Mouse (Mus musculus): ENCODE measurements around the gene Parl. TPM values are rescaled to one million over a fixed set of nuclear protein-coding genes. Genes with fewer than 3 reads are reported as not detected.

Parl gene
- 96.3 and 105 TPM in 2 replicates for polyA plus RNA-seq (2014; fragmentation: Nextera tagmentation; extraction: Ambion mirVana)

DNA sequence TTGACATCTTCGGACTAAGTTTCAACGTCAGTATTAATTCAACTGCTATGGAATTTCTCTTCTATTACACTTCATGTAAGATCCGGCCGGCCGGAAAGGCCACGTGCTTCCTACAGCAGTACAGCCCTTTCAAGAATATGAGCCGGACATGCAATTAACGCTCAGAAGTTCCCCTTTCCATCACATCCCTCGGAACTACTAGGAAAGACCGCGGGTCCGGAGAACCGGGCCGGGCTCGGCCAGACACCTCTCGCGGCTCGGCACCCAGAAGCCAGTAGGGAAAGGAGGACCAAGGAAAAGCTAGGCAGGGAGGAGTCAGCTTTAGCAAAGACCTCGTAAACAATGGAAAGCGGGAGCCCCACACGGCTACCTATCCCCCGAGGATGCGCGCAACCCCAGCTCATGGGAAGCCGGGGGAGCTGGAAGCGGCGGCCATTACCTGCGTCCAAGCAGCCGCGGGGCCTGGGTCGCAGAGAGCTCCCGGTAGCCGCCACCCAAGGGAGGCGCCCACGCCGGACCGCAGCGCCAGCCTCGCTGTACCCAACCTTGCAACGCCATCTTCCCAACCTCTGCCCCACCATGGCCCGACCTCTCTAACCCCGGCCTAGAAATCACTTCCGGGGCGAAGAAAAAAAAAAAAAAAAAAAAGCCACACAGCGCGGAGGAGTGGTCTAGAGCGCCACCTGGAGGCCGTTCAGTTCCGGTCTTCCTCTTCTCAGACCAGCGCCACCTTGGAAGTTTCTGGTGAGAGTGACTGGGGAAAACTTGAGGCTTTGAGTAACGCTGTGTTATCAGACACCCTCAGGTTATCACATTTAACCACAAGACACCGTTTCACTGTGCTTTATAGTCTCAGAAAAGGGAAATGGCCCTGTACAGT, at the start of gene Parl:
Gene Parl, minus strand, starts transcription at position 618 of the 880 bp plus-strand sequence.
- under 1% methylated on average over 52 of the region's 52 CpGs for WGBS
- no peaks in the 10 kb centered on the region for H3K27me3 ChIP-seq (ENCODE audit: control insufficient read depth, insufficient read depth, low read length)
- H3K27ac ChIP-seq (ENCODE audit: low read depth, low read length): 0 out of 2 replicates have a peak within 1 kb of the TSS, but pooled peaks have one; percentile 29
- ATAC-seq (ENCODE audit: insufficient read depth, low FRiP score, low TSS enrichment): peak; percentile 88
- peaks cover 10% of the 10 kb centered on the region for H3K4me1 ChIP-seq (ENCODE audit: control insufficient read depth, insufficient read depth, low read length)
- no peaks in the 10 kb centered on the region for H3K9me3 ChIP-seq (ENCODE audit: control insufficient read depth, low read length)
- peak; percentile 90 for DNase-seq (ENCODE audit: low spot score)
- peak within 1 kb of the TSS; percentile 89 for H3K9ac ChIP-seq (ENCODE audit: low read length)
- 0 out of 2 replicates have a peak, but pooled peaks cover 2% of the 10 kb centered on the region for H3K36me3 ChIP-seq (ENCODE audit: control insufficient read depth, insufficient read depth, low read length)
- H3K4me3 ChIP-seq (ENCODE audit: low read depth, low read length): peak within 1 kb of the TSS; percentile 91
- H3K4me2 ChIP-seq (ENCODE audit: low read depth): peak within 1 kb of the TSS; percentile 84

DNA sequence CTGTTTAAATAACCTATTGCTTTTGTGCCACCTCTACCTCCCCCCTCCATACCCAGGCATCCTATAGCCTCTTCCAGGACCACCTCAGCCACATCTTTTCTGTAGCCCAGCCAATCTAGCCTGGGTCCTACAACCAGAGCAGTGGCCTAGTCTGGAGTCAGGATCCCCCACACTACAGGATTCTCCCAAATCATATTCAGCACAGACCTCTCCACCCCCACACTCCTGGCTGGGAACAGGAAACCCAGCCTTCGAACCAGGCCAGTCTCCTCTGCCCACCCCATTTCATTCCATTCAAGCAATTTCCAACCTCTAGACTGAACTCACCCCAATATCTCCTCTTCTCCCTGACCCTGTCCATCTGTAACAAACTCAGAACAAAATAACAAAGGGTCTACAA, 43.3 kb upstream of the Parl start:
- Histone ChIP-seq H3K4me3 (ENCODE audit: low read depth, low read length) (no peak overlapping the region), H3K4me2 (ENCODE audit: low read depth) (no peak overlapping the region), H3K27me3 (ENCODE audit: control insufficient read depth, insufficient read depth, low read length) (no peaks in the 10 kb centered on the region), H3K4me1 (ENCODE audit: control insufficient read depth, insufficient read depth, low read length) (no peaks in the 10 kb centered on the region), H3K9ac (ENCODE audit: low read length) (no peak overlapping the region), H3K9me3 (ENCODE audit: control insufficient read depth, low read length) (no peaks in the 10 kb centered on the region), H3K36me3 (ENCODE audit: control insufficient read depth, insufficient read depth, low read length) (peaks cover 2% of the 10 kb centered on the region), H3K27ac (ENCODE audit: low read depth, low read length) (no peak overlapping the region)
- ATAC-seq (ENCODE audit: insufficient read depth, low FRiP score, low TSS enrichment) (no peak), DNase-seq (ENCODE audit: low spot score) (no peak)
- WGBS: 92% methylated on average over 1 of the region's 1 CpGs

DNA sequence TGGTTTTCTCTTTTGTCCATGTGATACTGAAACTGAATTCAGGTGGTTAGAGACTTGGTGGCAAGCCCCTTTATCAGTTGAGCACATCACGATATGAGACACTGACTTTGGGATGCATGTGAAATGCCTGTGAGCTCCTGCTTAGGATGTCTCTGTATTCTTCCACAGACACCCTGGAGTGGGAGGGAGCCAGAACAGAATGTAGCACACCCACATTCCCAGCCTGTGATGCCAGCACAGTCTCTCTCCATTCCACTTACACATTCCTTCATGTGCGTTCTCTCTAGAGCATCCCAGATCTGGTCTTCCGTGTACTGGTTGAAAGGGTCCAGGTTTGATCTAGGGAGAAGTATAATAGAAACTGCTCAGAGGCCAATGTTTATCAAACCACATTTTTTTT, 36.4 kb upstream of the Parl start:
- Histone ChIP-seq H3K4me1 (ENCODE audit: control insufficient read depth, insufficient read depth, low read length) (no peaks in the 10 kb centered on the region), H3K9ac (ENCODE audit: low read length) (no peak overlapping the region), H3K27me3 (ENCODE audit: control insufficient read depth, insufficient read depth, low read length) (no peaks in the 10 kb centered on the region), H3K9me3 (ENCODE audit: control insufficient read depth, low read length) (no peaks in the 10 kb centered on the region), H3K36me3 (ENCODE audit: control insufficient read depth, insufficient read depth, low read length) (peaks cover 2% of the 10 kb centered on the region; the same call in 1 of the 2 replicates), H3K4me2 (ENCODE audit: low read depth) (no peak overlapping the region), H3K27ac (ENCODE audit: low read depth, low read length) (no peak overlapping the region), H3K4me3 (ENCODE audit: low read depth, low read length) (no peak overlapping the region)
- ATAC-seq (ENCODE audit: insufficient read depth, low FRiP score, low TSS enrichment): no peak
- WGBS: 98% methylated on average over 3 of the region's 3 CpGs
- DNase-seq (ENCODE audit: low spot score): no peak

DNA sequence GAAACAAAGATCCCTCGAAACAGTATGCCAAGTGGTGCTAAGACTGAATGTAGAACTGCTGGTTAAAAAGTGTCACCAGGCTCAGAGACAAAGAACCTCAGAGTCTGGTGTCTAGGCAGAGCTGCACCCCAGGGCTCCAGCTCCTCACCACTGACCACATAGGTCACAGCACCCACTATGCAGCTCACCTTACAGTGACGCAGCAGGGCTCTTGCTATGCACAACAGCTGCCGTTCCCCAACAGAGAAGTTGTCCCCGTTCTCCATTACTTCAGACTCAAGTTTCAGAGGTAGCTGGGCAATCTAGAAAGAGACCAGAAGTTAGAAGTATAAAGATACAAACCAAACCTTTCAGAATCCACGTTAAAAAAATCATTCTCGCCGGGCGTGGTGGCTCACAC, 32.7 kb upstream of the Parl start:
- Histone ChIP-seq H3K4me3 (ENCODE audit: low read depth, low read length) (no peak overlapping the region), H3K9ac (ENCODE audit: low read length) (no peak overlapping the region), H3K4me2 (ENCODE audit: low read depth) (no peak overlapping the region), H3K27me3 (ENCODE audit: control insufficient read depth, insufficient read depth, low read length) (no peaks in the 10 kb centered on the region), H3K27ac (ENCODE audit: low read depth, low read length) (no peak overlapping the region), H3K4me1 (ENCODE audit: control insufficient read depth, insufficient read depth, low read length) (no peaks in the 10 kb centered on the region), H3K36me3 (ENCODE audit: control insufficient read depth, insufficient read depth, low read length) (peaks cover 4% of the 10 kb centered on the region), H3K9me3 (ENCODE audit: control insufficient read depth, low read length) (no peaks in the 10 kb centered on the region)
- ATAC-seq (ENCODE audit: insufficient read depth, low FRiP score, low TSS enrichment) (no peak), DNase-seq (ENCODE audit: low spot score) (no peak)
- WGBS: 93% methylated on average over 8 of the region's 8 CpGs

DNA sequence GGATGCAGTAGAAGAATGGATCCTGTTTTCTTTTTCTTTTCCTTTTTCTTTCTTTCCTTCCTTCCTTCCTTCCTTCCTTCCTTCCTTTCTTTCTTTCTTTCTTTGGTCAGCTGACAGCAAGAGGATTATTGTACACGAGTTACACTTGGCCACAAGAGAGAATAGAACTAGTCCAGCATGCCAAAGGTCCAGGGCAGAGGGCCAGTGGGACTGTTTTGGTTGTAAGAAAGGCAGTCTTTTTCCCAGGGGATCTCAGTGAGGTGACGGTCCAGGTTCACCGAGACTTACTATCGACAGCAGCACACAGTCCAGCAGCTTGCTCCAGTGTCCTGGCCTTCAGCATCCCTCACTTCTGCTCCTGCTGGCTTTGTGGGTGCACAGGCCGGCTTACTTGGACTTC, 26.1 kb upstream of the Parl start:
- no peaks in the 10 kb centered on the region for H3K27me3 ChIP-seq (ENCODE audit: control insufficient read depth, insufficient read depth, low read length)
- no peak overlapping the region for H3K4me3 ChIP-seq (ENCODE audit: low read depth, low read length)
- H3K4me2 ChIP-seq (ENCODE audit: low read depth): no peak overlapping the region
- WGBS: 87% methylated on average over 5 of the region's 5 CpGs
- H3K9me3 ChIP-seq (ENCODE audit: control insufficient read depth, low read length): no peaks in the 10 kb centered on the region
- ATAC-seq (ENCODE audit: insufficient read depth, low FRiP score, low TSS enrichment) (no peak), DNase-seq (ENCODE audit: low spot score) (no peak)
- H3K36me3 ChIP-seq (ENCODE audit: control insufficient read depth, insufficient read depth, low read length): peaks cover 2% of the 10 kb centered on the region; the same call in 1 of the 2 replicates
- no peak overlapping the region for H3K27ac ChIP-seq (ENCODE audit: low read depth, low read length)
- H3K9ac ChIP-seq (ENCODE audit: low read length): no peak overlapping the region
- no peaks in the 10 kb centered on the region for H3K4me1 ChIP-seq (ENCODE audit: control insufficient read depth, insufficient read depth, low read length)

- ATAC-seq (ENCODE audit: insufficient read depth, low FRiP score, low TSS enrichment) (no peak), DNase-seq (ENCODE audit: low spot score) (no peak)
- Histone ChIP-seq H3K9me3 (ENCODE audit: control insufficient read depth, low read length) (no peaks in the 10 kb centered on the region), H3K4me2 (ENCODE audit: low read depth) (no peak within 1 kb of the TSS), H3K27ac (ENCODE audit: low read depth, low read length) (no peak within 1 kb of the TSS), H3K4me3 (ENCODE audit: low read depth, low read length) (no peak within 1 kb of the TSS), H3K27me3 (ENCODE audit: control insufficient read depth, insufficient read depth, low read length) (no peaks in the 10 kb centered on the region), H3K4me1 (ENCODE audit: control insufficient read depth, insufficient read depth, low read length) (no peaks in the 10 kb centered on the region), H3K36me3 (ENCODE audit: control insufficient read depth, insufficient read depth, low read length) (no peaks in the 10 kb centered on the region), H3K9ac (ENCODE audit: low read length) (no peak within 1 kb of the TSS)
- whole genome bisulfite sequencing: 80% methylated on average over 5 of the region's 5 CpGs
Observed at GRCm38 (mm10) chr16:20325286-20325685, 23.1 kb upstream of the Parl start, which contains the start of gene Cyp2ab1. Cyp2ab1 (minus strand) TSS chr16:20325404.

DNA sequence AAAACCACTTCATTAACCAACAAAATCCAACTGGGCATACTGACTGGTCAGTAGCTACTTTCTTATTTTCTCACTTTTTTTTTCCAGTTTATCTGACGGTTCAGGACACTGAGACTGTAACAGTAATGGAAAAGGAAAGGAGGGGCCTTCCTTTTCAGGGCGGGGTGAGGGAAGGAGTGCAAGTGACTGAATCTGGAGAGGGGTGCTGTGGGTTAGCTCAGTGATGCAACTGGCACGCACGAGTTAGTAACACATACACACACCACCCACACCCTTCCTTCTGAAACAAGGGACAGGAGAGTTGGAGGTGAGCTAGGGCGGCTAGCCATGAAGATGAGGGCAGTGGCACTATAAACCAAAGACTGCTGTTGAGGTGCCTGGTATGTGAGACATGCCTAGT, 21.7 kb upstream of the Parl start:
- Histone ChIP-seq H3K9me3 (ENCODE audit: control insufficient read depth, low read length) (no peaks in the 10 kb centered on the region), H3K36me3 (ENCODE audit: control insufficient read depth, insufficient read depth, low read length) (no peaks in the 10 kb centered on the region), H3K27me3 (ENCODE audit: control insufficient read depth, insufficient read depth, low read length) (no peaks in the 10 kb centered on the region), H3K4me2 (ENCODE audit: low read depth) (no peak overlapping the region), H3K4me3 (ENCODE audit: low read depth, low read length) (no peak overlapping the region), H3K4me1 (ENCODE audit: control insufficient read depth, insufficient read depth, low read length) (no peaks in the 10 kb centered on the region), H3K27ac (ENCODE audit: low read depth, low read length) (no peak overlapping the region), H3K9ac (ENCODE audit: low read length) (no peak overlapping the region)
- no peak for DNase-seq (ENCODE audit: low spot score)
- no peak for ATAC-seq (ENCODE audit: insufficient read depth, low FRiP score, low TSS enrichment)
- 81% methylated on average over 5 of the region's 5 CpGs for WGBS

GRCm38 (mm10) chr16:20322274-20322673, 20.1 kb upstream of the Parl start:
- no peak for ATAC-seq (ENCODE audit: insufficient read depth, low FRiP score, low TSS enrichment)

DNA sequence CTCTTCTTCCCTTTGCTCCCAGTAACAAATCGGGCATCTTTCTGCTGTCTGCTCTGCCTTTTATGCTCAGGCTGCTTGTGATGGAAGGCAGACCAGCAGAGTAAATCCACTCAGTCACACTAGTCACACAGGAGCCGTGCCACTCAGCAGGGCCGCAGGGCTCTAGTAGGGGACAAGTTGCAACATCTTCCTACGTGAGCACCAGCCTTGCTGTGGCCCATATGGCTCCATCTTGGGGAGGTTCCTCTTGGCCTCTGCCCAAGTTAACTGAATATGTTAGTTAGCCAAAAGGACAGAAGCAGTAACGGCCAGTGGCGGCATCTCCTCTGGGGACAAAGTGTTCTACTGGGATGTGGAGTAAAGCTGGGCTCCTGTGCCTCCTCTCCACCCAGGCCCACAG, 14.6 kb upstream of the Parl start:
- no peaks in the 10 kb centered on the region for H3K36me3 ChIP-seq (ENCODE audit: control insufficient read depth, insufficient read depth, low read length)
- no peak overlapping the region for H3K9ac ChIP-seq (ENCODE audit: low read length)
- ATAC-seq (ENCODE audit: insufficient read depth, low FRiP score, low TSS enrichment) (no peak), DNase-seq (ENCODE audit: low spot score) (no peak)
- no peak overlapping the region for H3K27ac ChIP-seq (ENCODE audit: low read depth, low read length)
- no peaks in the 10 kb centered on the region for H3K27me3 ChIP-seq (ENCODE audit: control insufficient read depth, insufficient read depth, low read length)
- no peaks in the 10 kb centered on the region for H3K9me3 ChIP-seq (ENCODE audit: control insufficient read depth, low read length)
- H3K4me3 ChIP-seq (ENCODE audit: low read depth, low read length): no peak overlapping the region
- WGBS: 80% methylated on average over 6 of the region's 6 CpGs
- H3K4me2 ChIP-seq (ENCODE audit: low read depth): no peak overlapping the region
- no peaks in the 10 kb centered on the region for H3K4me1 ChIP-seq (ENCODE audit: control insufficient read depth, insufficient read depth, low read length)

More at GRCm38 (mm10) chr16:20322274-20322673, 20.1 kb upstream of the Parl start:
- Histone ChIP-seq H3K4me2 (ENCODE audit: low read depth) (no peak overlapping the region), H3K4me3 (ENCODE audit: low read depth, low read length) (no peak overlapping the region), H3K27me3 (ENCODE audit: control insufficient read depth, insufficient read depth, low read length) (no peaks in the 10 kb centered on the region), H3K27ac (ENCODE audit: low read depth, low read length) (no peak overlapping the region), H3K36me3 (ENCODE audit: control insufficient read depth, insufficient read depth, low read length) (no peaks in the 10 kb centered on the region), H3K9ac (ENCODE audit: low read length) (no peak overlapping the region), H3K9me3 (ENCODE audit: control insufficient read depth, low read length) (no peaks in the 10 kb centered on the region), H3K4me1 (ENCODE audit: control insufficient read depth, insufficient read depth, low read length) (no peaks in the 10 kb centered on the region)
- DNase-seq (ENCODE audit: low spot score): no peak
- 91% methylated on average over 4 of the region's 4 CpGs for WGBS
